Mouse (Mus musculus) thymus, adult 18-20 months (tissue): ENCODE results near the gene Bbs9.

ENCODE experiments used
- DNase-seq, 2 experiments: peaks; one replicate each; pipeline ENCODE4 v3.0.0; 2022; ENCODE audit warnings: mixed read lengths in 2 of 2

The Bbs9 gene

GRCm38 (mm10) chr9:22916808-22917207 is 441.3 kb downstream of the Bbs9 start:
- DNase-seq: no peak

DNA sequence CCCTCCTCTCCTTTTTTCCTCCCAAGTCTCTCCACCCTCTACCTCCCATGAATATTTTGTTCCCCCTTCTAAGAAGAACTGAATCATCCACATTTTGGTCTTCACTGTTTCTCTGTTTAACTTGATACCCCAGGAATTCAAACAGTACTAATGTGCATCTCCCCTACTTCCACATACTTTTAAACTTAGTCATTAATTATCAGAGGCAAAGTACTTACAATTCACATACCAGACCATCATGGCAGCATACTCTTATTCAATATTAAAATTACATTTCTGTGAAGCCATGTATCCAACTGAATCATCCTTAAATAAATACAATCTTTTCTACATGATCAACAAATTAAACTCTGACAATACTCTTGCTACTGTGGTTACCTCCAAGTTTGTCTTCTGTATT is 460.1 kb downstream of the Bbs9 start:
- no peak for DNase-seq
